Mouse (Mus musculus): ENCODE results near the gene Mroh2a.

DNA sequence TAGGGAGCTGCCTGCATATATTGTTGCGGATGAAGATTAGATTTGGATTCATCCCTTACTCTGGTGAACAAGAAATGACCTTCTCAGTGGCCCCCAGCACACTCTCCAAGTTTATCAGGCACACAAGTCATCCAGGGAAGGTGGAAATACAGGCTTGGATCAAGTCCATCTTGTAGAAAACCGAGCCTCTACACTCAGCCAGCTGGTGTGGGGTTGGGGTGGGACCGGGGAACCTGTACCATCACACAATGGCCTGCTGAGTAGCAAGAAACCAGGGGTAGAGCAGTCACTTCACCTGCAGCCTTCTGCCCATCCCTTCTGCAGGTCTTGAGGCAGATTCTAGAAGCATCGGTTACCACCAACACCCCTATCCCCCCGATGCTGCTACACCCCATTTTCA lies 7.9 kb downstream of the Mroh2a start:
- TF ChIP-seq CTCF (conservative IDR thresholded peaks at IDR 0.05; ENCODE audit: insufficient read depth, insufficient read length, low read depth, low read length) (no peak), POLR2A (IDR thresholded peaks at IDR 0.05; ENCODE audit: low read depth, low read length) (no peak)

Measured in kidney, adult 2 months (tissue).